Mouse (Mus musculus) right cerebral cortex, postnatal 4 days (tissue): Measurements from ENCODE around the gene Ttc16.

ENCODE experiments used
- DNase-seq: peaks from one replicate; pipeline ENCODE4 v3.0.0-alpha.2; 2022

The Ttc16 gene

GRCm38 (mm10) chr2:32779131-32779530 lies 3.7 kb upstream of the Ttc16 start:
- DNase-seq: peak; percentile 62

- no peak for DNase-seq
Observed at GRCm38 (mm10) chr2:32778081-32778480, 2.6 kb upstream of the Ttc16 start.

- no peak for DNase-seq
Observed at GRCm38 (mm10) chr2:32776192-32776591, 759 bp upstream of the Ttc16 start.

GRCm38 (mm10) chr2:32772626-32773279 lies 2.7 kb downstream of the Ttc16 start:
- no peak for DNase-seq

- no peak for DNase-seq
Observed at GRCm38 (mm10) chr2:32771886-32772285, 3.5 kb downstream of the Ttc16 start.

- no peak for DNase-seq
Observed at GRCm38 (mm10) chr2:32769327-32770085, 5.9 kb downstream of the Ttc16 start.

GRCm38 (mm10) chr2:32768661-32769285 lies 6.7 kb downstream of the Ttc16 start:
- DNase-seq: no peak

GRCm38 (mm10) chr2:32767241-32767640 lies 8.2 kb downstream of the Ttc16 start:
- DNase-seq: no peak

- no peak for DNase-seq
Observed at GRCm38 (mm10) chr2:32763353-32763752, 12.1 kb downstream of the Ttc16 start.

- no peak for DNase-seq
Observed at GRCm38 (mm10) chr2:32761859-32762258, 13.6 kb downstream of the Ttc16 start.

- no peak for DNase-seq
Observed at GRCm38 (mm10) chr2:32761361-32761760, 14.1 kb downstream of the Ttc16 start.

GRCm38 (mm10) chr2:32759001-32759400 lies 16.4 kb downstream of the Ttc16 start:
- no peak for DNase-seq

GRCm38 (mm10) chr2:32758503-32758902 lies 16.9 kb downstream of the Ttc16 start:
- no peak for DNase-seq

- peak; percentile 94 for DNase-seq
Observed at GRCm38 (mm10) chr2:32757056-32757845, 18.2 kb downstream of the Ttc16 start, which contains the start of gene Tor2a. Gene Tor2a (plus strand): TSS chr2:32757234.

- DNase-seq: no peak
Observed at GRCm38 (mm10) chr2:32756674-32757055, 18.8 kb downstream of the Ttc16 start.

GRCm38 (mm10) chr2:32752181-32752580 lies 23.3 kb downstream of the Ttc16 start:
- no peak for DNase-seq

GRCm38 (mm10) chr2:32751665-32752033 lies 23.8 kb downstream of the Ttc16 start:
- no peak for DNase-seq

- no peak for DNase-seq
Observed at GRCm38 (mm10) chr2:32750887-32751664, 24.4 kb downstream of the Ttc16 start.

GRCm38 (mm10) chr2:32750199-32750598 lies 25.2 kb downstream of the Ttc16 start:
- DNase-seq: no peak

GRCm38 (mm10) chr2:32749082-32749481 lies 26.4 kb downstream of the Ttc16 start:
- DNase-seq: no peak

GRCm38 (mm10) chr2:32744272-32744982 lies 31.0 kb downstream of the Ttc16 start:
- DNase-seq: no peak

GRCm38 (mm10) chr2:32742173-32742531 lies 33.3 kb downstream of the Ttc16 start:
- peak; percentile 82 for DNase-seq
